Mouse (Mus musculus) urinary bladder, adult 2 months (tissue): ENCODE results near the gene H2-Eb1. TPM values are rescaled to one million over a fixed set of nuclear protein-coding genes. Genes with fewer than 3 reads are reported as not detected.
"Not testable (repeated sequence)": the region's sequence is repeated elsewhere in the genome, so short reads cannot be mapped to it uniquely, and the experiment has no call there.

Experiments
- DNase-seq: peaks from one replicate; pipeline ENCODE4 v3.0.0; 2022; ENCODE audit warnings: low spot score
- polyA plus RNA-seq: library from polyadenylated mRNA; depleted of rRNA; stranded (reverse); fragments of >200 nt; gene quantifications from 2 replicates; pipeline ENCODE4 v1.2.3, GENCODE M21; 2012

The H2-Eb1 gene
- polyA plus RNA-seq, 1 experiment, result 248 TPM

DNA sequence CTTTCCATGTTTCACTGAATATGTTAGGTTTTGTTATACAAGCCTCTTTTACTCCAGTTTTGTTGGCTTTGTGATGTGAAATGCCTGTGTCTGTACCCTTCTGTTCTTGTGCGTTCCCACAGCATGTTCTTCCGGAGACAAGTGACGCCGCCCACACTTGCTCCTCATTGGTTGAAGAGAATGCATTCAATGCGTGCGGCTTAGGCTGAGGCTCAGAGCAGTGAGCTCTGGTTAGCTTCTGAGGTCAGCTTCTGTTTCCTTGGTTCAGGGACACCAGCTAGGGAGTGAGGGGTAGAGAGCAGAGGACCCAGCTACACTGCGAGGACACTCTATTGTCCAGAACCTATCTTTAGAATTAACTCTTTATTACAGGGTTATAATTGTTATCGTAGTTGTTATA lies 14.1 kb upstream of the H2-Eb1 start:
- no peak for DNase-seq

DNA sequence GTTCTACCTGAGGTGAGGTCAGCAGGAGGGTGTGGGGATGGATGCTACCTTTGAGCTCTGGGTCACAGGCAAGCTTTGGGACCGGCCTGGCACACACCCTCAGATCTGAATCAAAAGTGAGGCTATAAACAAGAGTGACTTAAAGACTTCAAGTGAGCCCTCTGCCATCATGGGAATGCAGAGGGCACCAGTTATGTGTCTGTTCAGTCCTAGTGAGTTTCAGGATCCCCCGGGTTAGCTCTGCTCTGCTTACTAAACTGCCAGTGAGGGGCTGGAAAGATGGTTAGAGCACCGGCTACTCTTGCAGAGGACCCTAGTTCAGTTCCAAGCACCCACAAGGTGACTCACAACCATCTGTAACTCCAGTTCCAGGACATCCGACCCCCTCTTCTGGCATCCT lies 13.1 kb upstream of the H2-Eb1 start:
- no peak for DNase-seq

DNA sequence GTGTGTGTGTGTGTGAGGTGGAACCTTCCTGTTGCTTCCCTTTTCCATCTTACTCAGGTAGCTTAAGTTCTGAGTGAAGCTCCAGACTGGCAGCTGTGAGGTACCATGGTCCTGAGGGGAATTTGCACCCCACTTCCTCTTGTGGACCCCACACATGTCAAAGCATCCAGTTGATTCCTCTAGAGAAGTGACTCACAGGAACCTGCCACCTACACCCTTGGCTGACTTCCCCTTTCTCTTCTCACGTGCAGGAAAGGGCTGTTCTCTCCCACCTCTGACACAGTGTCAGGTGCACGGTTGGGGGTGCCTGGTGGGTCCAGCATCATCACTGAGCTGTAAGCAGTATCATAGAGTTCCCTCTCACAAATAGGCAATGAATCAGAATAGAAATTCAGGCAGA lies 12.1 kb upstream of the H2-Eb1 start:
- DNase-seq, result no peak

DNA sequence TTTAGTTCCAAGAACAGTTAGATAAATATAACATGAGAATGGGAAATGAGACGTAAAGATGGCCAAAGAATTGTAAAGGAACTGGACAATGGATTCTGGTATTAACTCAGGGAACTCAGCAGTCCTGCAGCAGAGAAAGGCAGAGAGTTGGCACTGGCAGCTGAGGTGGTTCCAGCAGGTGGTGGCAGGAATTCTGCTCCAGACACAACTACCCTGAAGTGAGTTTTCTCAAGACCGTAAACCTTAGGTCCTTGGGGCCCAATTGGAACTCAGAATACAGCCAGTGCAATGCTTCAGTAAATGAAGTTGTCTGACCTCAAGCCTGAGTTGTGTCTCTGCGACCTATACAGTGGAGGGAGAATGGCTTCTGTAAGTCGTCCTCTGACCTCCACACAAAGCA lies 11.4 kb upstream of the H2-Eb1 start:
- no peak for DNase-seq

DNA sequence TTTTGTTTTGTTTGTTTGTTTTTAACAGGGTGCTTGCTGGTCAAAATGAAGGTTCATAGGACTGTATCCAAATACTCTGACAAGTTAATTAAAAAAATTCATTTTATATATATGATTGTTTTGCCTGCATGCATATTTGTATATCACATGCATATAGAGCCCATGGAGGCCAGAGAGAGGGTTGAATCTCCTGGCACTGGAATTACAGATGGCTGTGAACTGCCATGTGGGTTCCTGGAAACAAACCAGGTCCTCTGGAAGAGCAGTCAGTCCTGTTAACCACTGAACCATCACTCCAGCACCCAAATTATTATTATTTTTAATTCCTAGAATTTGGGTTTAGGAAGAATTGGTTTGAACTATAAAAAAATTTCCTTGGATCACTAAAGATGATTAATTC lies 10.4 kb upstream of the H2-Eb1 start:
- DNase-seq, result no peak

DNA sequence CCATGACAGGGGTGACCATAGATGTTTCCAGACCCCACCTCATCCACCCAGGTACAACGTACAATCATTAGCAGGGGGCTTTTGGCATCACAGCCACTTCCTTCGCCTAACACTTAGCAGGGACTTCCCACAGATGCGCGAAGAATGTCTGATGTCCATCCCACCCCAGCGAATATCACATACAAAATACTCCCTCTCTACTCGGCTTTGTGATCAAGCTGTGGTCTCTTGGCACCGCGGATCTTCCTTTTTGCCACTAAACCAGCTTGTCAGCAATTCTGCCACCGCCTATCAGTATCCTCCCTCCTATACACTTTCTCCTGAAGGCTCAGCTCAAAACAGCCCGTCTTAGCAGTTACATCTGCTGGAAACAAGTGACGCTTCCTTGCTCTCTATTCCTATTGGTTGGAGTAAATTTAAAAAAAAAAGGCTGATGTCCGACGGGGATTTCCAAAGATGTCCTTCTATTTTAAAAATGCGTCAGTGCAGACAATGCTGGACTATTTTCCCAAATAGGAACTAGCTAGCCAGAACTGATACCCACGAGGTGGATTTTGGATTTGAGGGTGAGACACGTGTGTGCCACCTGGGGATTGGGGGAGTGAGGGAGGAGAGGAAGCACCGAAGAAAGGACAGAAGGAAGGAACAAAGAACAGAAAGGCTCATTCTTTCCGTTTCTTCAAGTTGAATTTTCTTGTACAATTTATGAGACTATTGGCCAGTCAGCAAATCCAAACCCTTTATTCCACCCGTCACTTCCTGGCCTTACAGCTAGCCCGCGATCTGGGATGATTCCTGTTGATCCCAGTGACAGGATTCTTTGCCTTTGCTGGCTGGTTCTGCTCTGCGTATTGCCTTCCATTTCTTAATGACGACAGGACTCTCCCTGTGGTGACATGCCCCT lies 9.5 kb upstream of the H2-Eb1 start:
- DNase-seq, result no peak

DNA sequence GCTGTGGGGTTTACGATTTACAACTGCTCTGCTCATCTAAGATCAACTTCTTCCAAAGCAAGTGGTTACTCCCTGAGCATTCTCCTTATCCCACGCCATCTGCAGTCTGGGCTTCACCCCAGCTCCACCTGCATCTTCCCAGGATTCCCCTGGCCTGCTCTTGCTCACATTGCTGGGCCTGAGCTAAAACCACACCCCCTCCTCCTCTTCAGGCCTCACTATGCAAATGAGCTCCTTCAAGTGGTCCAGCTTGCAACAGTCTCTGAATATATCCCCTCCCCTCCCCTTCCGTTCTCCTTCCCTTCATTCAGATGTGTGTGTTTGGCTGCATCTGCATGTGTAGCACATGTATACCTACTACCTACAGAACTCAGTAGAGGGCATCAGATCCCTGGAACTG lies 6.3 kb upstream of the H2-Eb1 start:
- DNase-seq, result no peak

DNA sequence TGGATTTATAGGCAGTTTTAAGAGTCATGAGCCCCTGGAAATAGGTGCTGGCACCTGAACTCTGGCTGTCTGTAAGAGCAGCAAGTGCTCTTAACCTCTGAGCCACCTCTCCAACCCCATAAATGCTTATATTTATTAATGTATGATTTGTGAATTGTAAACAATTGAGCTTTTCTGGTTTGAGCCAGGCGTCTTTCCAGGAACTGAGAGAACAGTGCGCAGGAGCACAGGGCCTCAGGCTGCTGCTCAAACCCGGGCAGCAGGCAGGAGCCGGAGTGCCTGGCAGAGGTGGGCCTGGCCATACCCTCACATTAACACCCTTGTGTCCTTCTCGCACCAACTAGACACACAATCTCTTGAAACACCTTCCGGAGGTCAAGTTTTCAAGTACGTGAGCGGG lies 5.6 kb upstream of the H2-Eb1 start:
- no peak for DNase-seq

DNA sequence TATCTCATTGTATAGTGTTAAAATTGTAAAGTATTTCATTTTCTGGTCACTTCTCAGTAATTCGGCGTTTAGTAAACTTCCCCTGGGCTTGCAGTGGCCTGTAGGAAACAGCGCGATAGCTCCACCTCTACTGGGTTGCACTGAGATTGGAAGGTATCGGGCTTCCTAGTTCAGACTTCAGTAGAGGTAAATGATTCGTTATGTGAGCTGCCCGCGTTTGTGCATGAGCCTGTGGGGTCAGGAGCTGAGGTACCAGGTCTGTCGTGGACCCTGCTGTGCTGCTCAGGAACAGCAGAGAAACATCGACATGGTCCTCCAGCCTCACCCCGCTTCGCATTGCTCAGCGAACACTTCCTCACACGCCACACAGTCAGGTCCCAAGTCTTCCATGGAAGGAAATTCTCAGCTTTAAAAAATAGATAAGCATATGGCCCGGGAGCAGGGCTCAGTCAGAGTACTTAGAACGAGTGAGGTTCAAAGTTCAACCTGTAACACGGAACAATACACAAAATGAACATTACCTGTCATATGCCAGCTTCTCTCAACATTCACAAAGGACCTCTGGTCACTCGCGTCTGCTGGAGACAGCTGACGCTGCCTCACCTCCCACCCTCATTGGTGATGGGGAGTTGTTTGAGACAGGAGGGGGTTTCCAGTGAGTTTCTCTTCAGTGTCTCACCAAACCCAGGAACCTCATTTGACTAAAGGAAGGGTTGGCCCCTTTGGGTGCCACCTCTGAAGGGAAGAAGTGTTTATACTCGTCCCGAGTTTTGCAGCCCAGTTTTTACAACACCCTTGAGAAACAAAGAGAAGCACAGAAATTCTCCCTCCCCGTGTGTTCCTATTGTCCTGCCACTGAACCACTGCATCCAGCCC lies 4.7 kb upstream of the H2-Eb1 start:
- DNase-seq, result no peak

DNA sequence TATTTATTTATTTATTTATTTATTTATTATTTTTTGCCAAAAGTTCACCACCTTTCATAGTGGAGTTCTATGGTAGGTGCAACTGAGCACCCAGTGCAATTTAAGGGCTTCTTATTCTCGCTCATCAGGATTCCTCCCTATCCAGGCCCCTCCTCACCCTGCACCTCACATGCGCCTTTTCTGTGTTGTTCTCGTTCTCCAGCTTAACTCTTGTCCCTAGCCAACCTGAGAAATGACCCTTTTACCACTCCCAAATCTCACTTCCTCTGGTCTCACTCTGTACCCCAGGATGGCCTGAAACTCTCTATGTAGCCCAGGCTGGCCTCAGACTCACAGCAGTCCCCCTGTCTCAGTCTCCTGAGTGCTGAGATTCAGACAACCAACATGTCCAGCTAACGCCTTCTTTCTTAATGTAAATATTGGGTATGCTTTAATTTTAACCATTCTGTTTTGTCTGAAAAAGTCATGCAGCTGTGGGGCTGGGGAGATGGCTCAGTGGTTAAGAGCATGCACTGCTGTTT lies 3.9 kb upstream of the H2-Eb1 start:
- no peak for DNase-seq

DNA sequence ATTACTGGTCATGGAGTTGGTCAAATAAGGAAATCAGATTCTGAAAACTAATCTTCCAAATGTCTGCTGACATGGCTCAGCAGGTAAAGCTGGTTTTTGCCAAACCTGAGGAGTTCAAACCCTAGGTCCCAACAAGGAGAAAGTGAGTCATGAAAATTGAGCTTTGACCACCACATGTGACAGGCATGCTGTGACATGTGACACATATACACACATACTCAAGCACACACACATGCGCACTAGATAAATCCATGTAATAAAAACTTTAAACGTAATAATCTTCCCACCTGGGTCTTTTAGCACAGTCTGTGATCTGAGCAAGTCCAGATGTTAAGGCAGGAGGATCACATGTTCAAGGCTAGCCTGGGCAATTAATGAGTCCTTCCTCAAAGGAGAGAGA lies 1.9 kb upstream of the H2-Eb1 start:
- no peak for DNase-seq

DNA sequence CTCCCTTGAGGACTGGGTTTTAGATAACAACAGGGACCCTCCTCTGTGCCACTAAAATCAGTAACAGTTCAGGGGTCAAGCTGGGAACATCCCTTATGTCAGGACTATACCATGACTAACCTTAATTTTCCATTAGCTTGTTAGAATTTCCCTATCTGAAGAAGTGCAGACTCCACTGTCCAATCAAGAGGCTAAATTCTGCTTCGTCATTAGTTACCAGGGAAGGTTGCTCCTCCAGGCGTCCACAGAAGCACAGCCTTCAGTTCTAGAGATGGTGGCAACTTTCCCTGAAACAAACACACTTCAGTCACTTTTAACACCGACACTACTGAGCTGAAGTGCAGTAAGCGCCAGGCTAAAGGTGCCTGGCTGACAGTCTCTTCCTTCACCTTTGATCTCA lies 916 bp upstream of the H2-Eb1 start:
- DNase-seq, result no peak

DNA sequence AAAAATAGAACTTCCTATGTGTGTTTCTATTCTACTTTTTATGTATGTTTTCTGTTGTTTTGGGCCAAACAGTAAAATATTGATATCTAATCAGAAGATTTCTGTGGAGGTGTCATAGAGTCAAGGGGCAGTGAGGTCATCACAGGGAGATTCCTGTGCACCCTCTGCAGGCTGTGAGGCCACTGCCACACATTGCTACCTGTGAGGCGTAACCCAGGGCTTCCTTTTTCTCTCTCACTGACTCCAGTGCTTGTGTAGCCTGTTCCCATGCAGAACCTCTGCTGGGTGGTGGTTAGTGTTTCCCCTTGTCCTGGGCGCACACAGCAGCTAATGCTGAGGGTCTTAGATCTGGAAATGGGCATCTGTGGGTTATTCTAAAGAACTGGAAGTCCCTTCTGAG lies 740 bp downstream of the H2-Eb1 start:
- no peak for DNase-seq

DNA sequence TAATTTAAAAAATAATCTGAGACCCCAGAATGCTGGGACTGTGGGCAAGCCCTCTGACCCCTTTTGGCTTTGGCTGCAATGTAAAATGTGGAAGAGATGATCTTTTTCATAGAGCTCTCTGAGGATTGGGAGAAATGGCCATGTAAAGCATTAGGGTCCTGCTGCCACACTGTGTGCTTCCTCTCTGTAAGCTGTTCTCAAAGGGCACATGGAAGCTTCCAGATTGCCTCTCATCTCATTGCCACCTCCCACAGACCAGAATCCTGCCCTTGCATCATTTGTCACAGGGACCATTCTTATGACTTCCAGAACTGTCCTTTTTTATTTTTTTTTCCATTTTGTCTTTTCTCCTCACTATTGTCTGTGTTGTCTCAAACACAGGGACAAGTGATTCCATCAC lies 1.5 kb downstream of the H2-Eb1 start:
- DNase-seq, result no peak

DNA sequence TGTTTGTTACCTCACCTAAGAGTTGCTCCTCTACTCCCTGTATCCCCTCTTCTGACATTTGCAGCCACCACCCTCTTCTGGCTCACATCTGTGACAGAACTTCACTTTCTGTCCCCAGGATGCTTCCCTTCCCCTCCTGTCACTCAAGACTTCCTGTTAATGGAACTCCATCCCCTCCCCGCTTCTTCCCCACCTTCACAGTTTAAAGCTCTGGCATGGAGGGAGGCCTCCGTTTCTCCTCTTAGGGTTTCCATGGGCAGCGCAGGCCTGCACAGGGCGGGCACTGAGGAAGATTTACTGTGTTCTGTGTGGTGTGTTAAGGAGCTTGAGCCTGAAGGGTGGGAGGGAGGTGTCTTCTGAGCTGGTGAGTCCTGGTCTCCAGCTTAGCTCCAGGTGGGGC lies 2.5 kb downstream of the H2-Eb1 start:
- DNase-seq, result no peak

DNA sequence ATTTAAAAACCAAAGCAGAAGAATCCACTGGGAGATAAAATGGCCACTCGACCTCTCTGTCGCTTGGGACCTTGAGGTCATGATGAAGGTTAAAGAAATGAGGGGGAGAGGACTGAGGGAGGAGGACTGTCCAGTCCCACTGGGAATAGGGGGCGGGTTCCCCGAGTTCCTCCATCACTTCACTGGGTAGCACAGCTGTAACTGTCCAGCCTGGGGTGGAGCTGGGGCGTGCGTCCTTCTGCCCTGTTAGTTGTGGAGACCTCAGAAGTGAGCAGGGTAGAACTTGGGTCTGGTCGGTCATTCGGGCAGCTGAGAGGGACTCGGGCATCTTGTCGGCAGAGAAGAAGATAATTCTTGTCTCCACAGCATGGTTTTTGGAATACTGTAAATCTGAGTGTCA lies 3.6 kb downstream of the H2-Eb1 start:
- DNase-seq, result no peak

DNA sequence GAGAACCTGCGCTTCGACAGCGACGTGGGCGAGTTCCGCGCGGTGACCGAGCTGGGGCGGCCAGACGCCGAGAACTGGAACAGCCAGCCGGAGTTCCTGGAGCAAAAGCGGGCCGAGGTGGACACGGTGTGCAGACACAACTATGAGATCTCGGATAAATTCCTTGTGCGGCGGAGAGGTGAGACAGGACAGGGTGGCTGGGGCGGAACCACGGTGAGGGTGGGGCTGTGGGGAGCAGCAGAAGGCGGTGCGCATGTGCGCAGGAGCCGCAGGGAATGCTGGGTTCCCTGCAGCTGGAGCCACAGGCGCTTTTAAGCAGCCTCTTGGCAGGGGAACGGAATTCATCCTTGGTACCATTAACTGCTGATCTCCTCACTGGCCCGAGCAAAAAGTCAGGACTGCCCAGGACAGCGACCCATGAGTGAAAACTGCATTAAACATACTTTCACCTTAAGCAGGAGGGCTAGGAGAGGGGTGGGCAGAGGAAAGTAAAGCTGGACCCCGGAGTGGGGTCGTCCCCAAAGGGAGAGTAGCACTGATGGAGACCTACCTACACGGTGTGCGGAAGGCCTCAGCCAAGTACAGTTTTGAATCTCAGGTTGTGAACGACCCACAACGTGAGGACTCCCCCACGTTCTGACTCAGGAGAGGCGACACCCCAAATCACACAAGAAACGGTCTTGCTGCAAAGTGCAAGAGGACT lies 4.2 kb downstream of the H2-Eb1 start:
- peak; percentile 44 for DNase-seq

DNA sequence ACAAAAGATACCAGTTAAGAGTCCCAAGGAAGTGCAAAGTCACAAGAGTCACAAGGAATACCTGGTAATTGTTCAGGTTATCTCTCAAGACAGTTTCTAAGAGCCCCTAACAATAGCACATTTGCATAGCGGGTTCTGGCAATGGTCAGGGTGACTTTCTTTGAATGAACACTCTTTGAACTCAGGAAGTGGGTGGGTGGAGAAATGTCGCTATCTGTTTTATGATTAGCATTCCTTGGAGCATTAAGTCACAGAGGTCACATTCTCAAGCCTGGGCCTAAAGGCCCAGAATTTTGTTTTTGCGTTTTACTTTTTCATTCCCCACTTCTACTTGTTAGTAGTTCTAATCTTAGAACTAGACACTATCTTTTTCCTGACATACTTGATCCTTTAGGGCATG lies 4.9 kb downstream of the H2-Eb1 start:
- DNase-seq, result not testable (repeated sequence)

DNA sequence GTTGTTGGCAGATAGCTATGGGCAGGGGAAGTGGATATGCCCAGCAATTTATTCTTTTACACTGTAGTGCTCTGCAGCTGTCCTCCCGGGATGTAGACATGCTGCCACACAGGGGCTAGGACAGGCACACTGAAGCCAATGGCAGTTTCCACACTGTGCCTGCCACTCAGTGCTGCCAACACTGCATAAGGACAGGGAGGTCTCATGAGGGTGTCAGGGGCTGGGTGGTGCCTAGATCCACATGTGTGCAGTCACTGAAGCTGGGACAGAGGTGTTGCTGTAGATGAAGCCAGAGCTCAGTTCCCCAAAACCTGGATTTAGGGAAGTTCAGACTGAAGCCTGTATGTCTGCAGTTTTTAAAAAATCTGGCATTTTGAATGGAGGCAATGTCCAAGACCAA lies 6.5 kb downstream of the H2-Eb1 start:
- no peak for DNase-seq

DNA sequence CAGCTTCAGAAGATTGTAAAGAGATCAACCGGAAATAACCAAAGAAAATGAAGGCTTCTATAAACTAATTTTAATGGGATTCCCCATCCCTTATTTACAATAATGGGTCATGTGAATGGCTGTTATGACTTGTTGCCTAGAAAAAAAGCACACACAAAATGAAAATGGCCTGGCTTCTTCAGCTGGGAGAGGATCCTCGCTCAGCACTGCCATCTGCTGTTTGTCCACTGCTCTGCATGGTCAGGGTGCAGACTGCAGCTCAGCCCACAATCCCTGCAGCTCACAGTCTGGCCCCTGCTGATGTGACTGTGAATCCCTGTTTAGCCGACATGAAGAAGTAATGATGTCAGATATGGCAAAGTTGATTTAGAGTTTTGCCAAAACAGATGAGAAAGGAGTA lies 7.7 kb downstream of the H2-Eb1 start:
- peak; percentile 47 for DNase-seq

DNA sequence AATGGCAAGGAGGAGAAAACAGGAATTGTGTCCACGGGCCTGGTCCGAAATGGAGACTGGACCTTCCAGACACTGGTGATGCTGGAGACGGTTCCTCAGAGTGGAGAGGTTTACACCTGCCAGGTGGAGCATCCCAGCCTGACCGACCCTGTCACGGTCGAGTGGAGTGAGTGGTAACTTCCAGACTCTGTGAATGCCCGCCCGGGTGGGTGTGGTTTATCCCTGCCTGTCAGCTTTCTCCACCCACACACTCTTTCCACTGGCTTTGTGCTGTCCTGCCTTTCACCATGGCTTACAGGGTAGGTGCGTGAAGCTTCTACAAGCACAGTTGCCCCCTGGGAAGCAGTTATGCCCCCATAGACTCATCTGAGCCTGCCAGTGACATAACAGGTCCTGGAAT lies 8.6 kb downstream of the H2-Eb1 start:
- no peak for DNase-seq

DNA sequence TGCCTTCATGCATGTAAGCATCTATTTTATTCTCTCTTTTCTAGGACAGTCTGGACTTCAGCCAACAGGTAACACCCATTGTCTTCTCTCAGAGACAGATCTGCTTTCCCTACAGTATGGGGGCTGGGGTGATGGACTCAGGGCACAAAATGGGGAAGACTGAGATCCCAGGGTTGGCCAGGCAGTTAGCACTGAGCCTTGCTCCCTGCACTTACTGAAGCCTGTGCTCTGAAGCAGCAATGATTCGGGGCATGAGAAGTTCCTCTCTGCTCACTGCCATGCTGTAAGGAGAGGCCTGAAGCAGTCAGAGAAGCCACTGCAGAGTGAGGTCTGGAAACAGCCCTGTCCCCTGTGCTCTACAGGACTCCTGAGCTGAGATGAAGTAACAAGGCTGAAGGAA lies 9.8 kb downstream of the H2-Eb1 start:
- DNase-seq, result no peak
